ENCODE assay signal across 15 mouse cellular contexts in the genomic region with DNA sequence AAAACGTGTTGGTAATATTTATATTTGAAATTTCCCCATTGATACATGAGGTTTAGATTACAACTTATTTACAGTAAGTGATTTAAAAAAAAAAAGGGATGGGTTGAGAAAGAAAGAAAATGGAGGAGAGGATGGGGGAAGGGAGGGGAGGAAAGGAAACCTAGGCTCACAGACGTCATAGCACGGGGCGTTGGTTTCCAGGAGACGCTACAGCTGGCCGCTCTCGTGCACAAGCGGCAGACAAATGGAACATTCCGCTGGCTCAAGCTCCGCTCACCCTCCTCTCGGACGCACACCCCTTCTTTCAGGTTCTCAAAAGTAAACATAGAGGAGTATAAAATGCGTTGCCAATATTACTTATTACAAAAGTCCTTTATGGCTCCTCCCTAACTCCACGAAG. TPM values are rescaled to one million over a fixed set of nuclear protein-coding genes. Genes with fewer than 3 reads are reported as not detected.
DNase-seq lines count a peak whose midpoint lies in the region; ATAC-seq and TF ChIP-seq lines count a peak whose summit lies in the region.
"Had no signal": no experiment of that assay in that cellular context is flagged by ENCODE, and none has a peak within 500 bp of the region (broad histone marks: within the 10 kb centered on the region; RNA-seq: fewer than 3 reads in every experiment).

No protein-coding gene starts in this region.

- no peak overlapping the region for H3K9ac ChIP-seq in kidney, embryonic 16.5 days (replicated peaks; ENCODE audit: low read length)
- H3K9ac ChIP-seq in lung, embryonic 15.5 days, result no peak overlapping the region

- H3K4me1 ChIP-seq in kidney, embryonic 16.5 days (ENCODE audit: insufficient read depth, low read length), result peaks cover 7% of the 10 kb centered on the region; the same call in 1 of the 2 replicates
- H3K4me1 ChIP-seq in lung, embryonic 15.5 days, result 0 out of 2 replicates have a peak, but pooled peaks cover 13% of the 10 kb centered on the region
- H3K4me1 ChIP-seq in thymus, adult 2 months (replicated peaks; ENCODE audit: control insufficient read depth, insufficient read depth, low read length), result peaks cover 17% of the 10 kb centered on the region

- H3K9me3 ChIP-seq in kidney, embryonic 16.5 days (ENCODE audit: low read length), result no peaks in the 10 kb centered on the region
- H3K9me3 ChIP-seq in lung, embryonic 15.5 days, result no peaks in the 10 kb centered on the region

- peaks cover 24% of the 10 kb centered on the region for H3K36me3 ChIP-seq in kidney, embryonic 16.5 days (ENCODE audit: insufficient read depth, low read length)
- H3K36me3 ChIP-seq in lung, embryonic 15.5 days, result peaks cover 18% of the 10 kb centered on the region
- peaks cover 11% of the 10 kb centered on the region for H3K36me3 ChIP-seq in thymus, adult 2 months (ENCODE audit: control insufficient read depth, insufficient read depth, low read length)

- no peaks in the 10 kb centered on the region for H3K27me3 ChIP-seq in kidney, embryonic 16.5 days (ENCODE audit: insufficient read depth, low read length)
- H3K27me3 ChIP-seq in lung, embryonic 15.5 days, result no peaks in the 10 kb centered on the region
- H3K27me3 ChIP-seq in thymus, adult 2 months (ENCODE audit: control insufficient read depth, insufficient read depth, low read length), result no peaks in the 10 kb centered on the region

- H3K4me2 ChIP-seq in kidney, embryonic 16.5 days (replicated peaks; ENCODE audit: low read depth, low read length), result no peak overlapping the region
- H3K4me2 ChIP-seq in lung, embryonic 15.5 days, result no peak overlapping the region; the same call in 1 of the 2 replicates

- H3K27ac ChIP-seq in kidney, embryonic 16.5 days (ENCODE audit: low read length), result 0 out of 2 replicates have a peak overlapping the region, but pooled peaks have one; percentile 7
- no peak overlapping the region for H3K27ac ChIP-seq in lung, embryonic 15.5 days
- peak overlapping the region; percentile 93 for H3K27ac ChIP-seq in thymus, adult 2 months (ENCODE audit: control insufficient read depth, insufficient read depth, low read length)

- peak; percentile 71; the same call in 1 of the 2 replicates for ATAC-seq in kidney, embryonic 16.5 days (ENCODE audit: low FRiP score, low TSS enrichment)
- ATAC-seq in lung, embryonic 15.5 days (ENCODE audit: borderline replicate concordance, extremely low read depth, low FRiP score, low TSS enrichment), result peak; percentile 77; the same call in 1 of the 2 replicates

- TF ChIP-seq POLR2A in thymus, adult 2 months (IDR thresholded peaks at IDR 0.05; ENCODE audit: control insufficient read depth, extremely low read depth, insufficient read depth, low read length, poor library complexity), result no peak

- DNase-seq in kidney, adult 9 months, result no peak
- peak; percentile 32 for DNase-seq in ZHBTc4 (ENCODE audit: low read depth, low spot score)
- DNase-seq in thymus, adult 2 months, result peak; percentile 30
- DNase-seq in layer of hippocampus, adult 8-10 months (ENCODE audit: low spot score in 2 of 2), result no peak
- DNase-seq in left cerebral cortex, adult 9 months (ENCODE audit: low spot score in 2 of 2), result no peak
- no peak for DNase-seq in embryo, embryonic 11 days

- TF ChIP-seq CTCF in thymus, adult 2 months (IDR thresholded peaks at IDR 0.05; ENCODE audit: borderline replicate concordance, control insufficient read depth, extremely low read depth, insufficient read depth, low read length, poor library complexity), result no peak

- WGBS in kidney, embryonic 16.5 days, result 46% methylated on average over 14 of the region's 14 CpGs
- WGBS in lung, embryonic 15.5 days, result 42% methylated on average over 14 of the region's 14 CpGs
- 42% methylated on average over 14 of the region's 14 CpGs for WGBS in thymus, adult 2 months

- H3K4me3 ChIP-seq in kidney, embryonic 16.5 days (ENCODE audit: low read length), result no peak overlapping the region
- H3K4me3 ChIP-seq in lung, embryonic 15.5 days, result no peak overlapping the region
- H3K4me3 ChIP-seq in thymus, adult 2 months (ENCODE audit: control insufficient read depth, insufficient read depth, low read length), result no peak overlapping the region

RNA-seq across cellular contexts. Expression of a gene that starts 33.4 kb away (rescaled TPM):
- not detected in 2 replicates for polyA plus RNA-seq in kidney, embryonic 16.5 days (2015; fragmentation: Nextera tagmentation; extraction: Ambion mirVana)
- not detected in 2 replicates for polyA plus RNA-seq in lung, embryonic 15.5 days (2015; fragmentation: Nextera tagmentation; extraction: Ambion mirVana)
- 0.08 and 0.19 TPM in 2 replicates for polyA plus RNA-seq in thymus, adult 2 months (2012; rRNA removed)
- not detected for total RNA-seq in layer of hippocampus, adult 8-10 months (2022)
- total RNA-seq: gastrocnemius, adult 8-10 months; heart, postnatal 25 days; layer of hippocampus, postnatal 10 days; liver, adult 2 months had no signal
- polyA plus RNA-seq: forebrain, embryonic 11.5 days; liver, adult 2 months; neural tube, embryonic 14.5 days; small intestine, adult 2 months had no signal

Comparison
In these comparisons a context has a peak if more than half of its experiments do, and no peak if none do; other contexts are left out.
1. DNase-seq: peak in ZHBTc4 (single experiment) and thymus, adult 2 months (single experiment); none in kidney, adult 9 months (single experiment), layer of hippocampus, adult 8-10 months (0 of 2), left cerebral cortex, adult 9 months (0 of 2) and embryo, embryonic 11 days (single experiment).